Mouse (Mus musculus) spleen, embryonic (tissue): Measurements from ENCODE around the gene Cul4b.
"Not testable (repeated sequence)": the region's sequence is repeated elsewhere in the genome, so short reads cannot be mapped to it uniquely, and the experiment has no call there.

Experiments used
- CTCF ChIA-PET: fragments of 350-600 bp; sonication (Branson Sonifier 250); formaldehyde crosslinking; loops from one replicate; lab custom pipeline; 2022; lab: Charles Lee

Gene Cul4b

DNA sequence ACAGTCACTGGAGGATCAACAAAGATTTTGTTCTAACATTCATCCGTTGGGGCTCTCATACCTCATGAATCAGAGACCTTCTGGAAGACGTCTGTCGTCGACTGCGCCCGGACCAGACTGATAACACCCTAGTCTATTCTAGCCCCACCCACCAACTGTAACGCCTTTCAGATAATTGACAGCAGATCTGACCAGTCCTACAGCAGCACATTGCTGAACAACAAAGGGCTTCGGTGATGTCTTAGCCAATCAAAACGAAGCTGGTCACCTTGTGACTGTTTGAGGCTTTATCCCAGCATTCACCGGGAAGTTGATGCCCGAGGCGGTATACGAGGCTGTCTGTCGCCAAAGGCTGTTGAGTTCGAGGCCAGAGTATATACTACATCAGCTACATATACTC lies at the start of gene Cul4b:
Cul4b (minus strand) TSS at position 119 of the 400 bp plus-strand sequence.
- CTCF ChIA-PET, result no interaction called here

DNA sequence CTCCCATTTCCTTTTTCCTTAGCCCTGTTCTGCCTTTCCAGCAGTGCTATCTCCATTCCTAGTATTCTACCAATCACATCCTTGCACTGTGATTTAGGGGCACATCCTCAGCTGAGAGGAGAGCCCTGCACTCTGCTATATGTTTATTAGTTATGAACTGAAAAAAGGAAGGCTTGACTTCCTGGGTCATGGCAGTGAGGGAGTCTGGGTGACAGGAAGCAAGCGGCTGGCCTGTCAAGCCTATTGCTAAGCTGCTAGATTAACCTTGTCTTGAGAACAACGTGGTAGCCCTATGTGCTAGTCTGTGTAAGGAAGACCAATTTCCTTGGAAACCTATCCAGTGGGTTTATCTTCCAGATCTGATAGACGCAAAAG lies 25.0 kb upstream of the Cul4b start:
- CTCF ChIA-PET, result no interaction called here

DNA sequence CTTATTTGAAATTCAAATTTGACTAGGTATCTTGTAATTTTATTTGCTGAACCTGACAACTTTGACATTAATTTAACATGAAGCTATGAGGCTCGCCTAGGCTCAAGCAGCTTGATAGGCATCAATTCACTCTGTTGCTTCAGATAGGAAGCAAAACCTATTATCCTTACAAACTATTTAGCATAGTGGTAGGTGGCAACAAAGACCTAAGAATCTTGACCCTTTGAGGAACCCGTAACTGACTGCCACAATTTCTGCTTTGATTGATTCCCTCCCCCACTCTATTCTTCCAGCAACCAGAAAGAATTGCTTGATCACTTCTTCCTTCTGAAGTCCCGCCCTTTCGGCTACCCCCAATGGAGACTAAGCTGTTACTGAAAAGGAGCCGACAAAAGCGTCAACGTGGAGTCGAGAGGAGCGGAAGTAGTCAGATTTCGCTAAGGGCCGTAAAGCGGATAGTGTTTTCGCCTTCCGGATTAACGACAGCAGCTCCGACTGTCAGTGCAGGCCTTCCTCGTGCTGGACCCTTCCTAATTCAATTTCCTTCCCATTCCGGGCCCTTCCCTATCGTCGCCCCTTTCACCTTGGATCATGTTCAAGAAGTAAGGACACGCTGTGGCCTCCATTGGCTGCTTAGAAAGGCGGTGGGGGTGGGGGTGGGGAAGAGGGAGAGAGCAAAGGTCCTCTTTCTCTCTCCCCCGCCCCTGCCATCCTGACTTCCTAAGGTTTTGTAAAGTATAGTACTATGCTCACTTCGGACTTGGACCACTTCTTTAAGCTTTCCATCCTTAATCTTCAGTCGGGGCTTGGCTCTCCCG lies 24.4 kb upstream of the Cul4b start, which contains the start of gene Mcts1:
Mcts1 (plus strand) TSS at position 402 of the 818 bp plus-strand sequence.
- CTCF ChIA-PET, result interaction anchor here (0.6 kb wide), 1 partner anchor 8 kb away, joined by 8 read pairs; no protein-coding TSS in a partner anchor

DNA sequence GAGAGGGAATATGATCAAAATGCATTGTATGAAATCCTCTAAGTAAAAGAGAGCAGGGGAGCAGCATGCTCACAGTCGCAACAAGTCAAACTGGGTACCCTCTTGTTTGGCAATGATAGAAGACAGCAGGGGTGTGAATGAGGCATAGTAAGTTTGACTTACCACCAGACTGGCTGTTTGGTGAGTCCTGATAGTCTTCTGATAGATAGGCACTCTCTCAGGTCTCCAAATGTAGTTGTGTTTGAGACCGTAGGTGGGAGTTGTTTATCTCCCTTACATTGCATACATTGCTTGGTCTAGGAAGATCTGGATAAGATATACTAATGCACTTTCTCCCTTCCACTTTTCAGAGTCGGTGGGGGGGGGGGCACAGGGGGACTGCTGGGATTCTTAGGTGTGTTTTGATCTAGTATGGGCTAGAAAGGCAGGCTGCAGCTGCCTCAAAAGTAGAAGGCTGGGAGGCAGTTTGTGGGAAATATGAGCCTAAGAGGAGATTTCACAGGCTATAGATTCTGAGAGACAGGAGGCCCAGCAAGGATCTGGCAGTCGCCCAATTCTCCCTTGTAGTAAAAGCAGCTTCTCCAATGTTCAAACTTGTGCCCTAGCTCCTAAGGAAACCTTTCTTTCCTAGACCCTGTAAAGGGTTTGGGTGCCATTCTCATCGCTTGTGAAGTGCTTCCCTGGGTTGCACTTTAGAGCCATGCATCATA lies 17.3 kb upstream of the Cul4b start:
- CTCF ChIA-PET, result interaction anchor here (0.6 kb wide), 1 partner anchor 7 kb away, joined by 8 read pairs; the partner anchor contains the start of gene Mcts1

DNA sequence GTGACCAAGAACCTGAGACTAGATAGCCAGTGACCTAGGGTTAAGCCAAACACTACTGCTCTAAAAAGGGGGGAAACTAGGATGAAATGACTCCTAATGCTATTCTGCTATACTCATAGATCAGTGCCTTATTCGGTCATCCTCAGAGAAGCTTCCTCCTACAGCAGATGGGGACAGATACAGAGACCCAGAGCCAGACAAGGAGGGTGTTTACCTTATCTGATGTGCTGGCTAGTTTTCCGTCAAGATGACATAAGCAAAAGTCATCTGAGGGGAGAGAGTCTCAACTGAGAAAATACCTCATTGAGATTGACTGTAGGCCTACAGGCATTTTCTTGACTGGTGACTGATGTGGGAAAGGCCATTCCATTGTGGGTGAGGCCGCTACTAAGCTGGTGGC lies 15.8 kb upstream of the Cul4b start:
- CTCF ChIA-PET, result no interaction called here

DNA sequence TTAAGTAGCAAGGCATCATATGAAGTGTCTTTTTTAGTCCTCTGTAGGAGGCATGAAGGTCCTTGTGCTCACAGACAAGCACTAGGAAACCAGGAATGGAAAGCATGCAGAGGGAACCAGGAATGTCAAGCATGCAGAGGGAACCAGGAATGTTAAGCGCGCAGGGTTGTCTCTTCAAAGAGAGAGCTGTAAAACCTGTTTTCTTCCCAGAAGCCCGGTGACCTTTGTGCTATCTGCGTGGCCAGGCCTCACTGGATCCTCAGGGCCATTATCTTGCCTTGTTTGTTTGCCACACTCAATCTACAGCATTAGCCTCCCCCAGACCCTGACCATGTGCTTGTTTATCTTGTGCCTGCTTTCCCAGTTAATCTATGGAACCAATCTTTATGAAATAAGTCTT lies 13.8 kb upstream of the Cul4b start:
- CTCF ChIA-PET, result no interaction called here

DNA sequence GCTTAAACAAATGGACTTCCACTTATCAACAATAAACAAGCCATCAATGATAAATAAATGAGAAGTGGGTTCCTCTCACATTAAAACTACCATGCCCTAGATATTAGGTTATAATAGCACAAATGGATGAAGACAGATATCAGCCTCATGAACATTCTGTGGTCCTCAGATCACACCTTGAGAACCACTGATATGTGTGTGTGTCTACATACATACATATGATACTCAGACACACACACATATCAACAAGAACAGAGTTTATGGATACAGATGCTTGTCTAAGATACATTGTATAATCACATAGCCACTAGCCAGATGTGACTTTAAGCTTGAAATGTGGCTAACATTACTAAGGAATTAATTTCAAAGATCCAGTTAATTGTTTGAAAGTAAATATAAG lies 7.3 kb upstream of the Cul4b start:
- CTCF ChIA-PET, result no interaction called here

DNA sequence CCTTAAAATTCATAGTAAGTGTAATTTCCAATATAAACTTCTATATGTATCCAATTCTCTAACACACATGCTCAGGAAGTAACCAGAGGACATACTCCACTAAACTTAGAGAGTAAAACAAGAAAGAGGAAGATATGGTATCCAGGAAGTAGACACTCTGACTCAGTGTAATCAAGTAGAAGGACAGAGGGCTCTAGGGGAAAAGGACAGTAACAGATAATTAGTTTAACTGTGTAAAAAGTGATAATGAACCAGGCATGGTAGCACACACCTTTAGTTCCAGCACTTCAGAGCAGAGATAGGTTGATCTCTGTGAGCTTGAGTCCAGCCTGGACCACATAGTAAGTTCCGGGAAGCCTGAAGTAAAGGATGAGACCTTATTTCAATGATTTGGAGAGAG lies 5.1 kb upstream of the Cul4b start:
- CTCF ChIA-PET, result no interaction called here

DNA sequence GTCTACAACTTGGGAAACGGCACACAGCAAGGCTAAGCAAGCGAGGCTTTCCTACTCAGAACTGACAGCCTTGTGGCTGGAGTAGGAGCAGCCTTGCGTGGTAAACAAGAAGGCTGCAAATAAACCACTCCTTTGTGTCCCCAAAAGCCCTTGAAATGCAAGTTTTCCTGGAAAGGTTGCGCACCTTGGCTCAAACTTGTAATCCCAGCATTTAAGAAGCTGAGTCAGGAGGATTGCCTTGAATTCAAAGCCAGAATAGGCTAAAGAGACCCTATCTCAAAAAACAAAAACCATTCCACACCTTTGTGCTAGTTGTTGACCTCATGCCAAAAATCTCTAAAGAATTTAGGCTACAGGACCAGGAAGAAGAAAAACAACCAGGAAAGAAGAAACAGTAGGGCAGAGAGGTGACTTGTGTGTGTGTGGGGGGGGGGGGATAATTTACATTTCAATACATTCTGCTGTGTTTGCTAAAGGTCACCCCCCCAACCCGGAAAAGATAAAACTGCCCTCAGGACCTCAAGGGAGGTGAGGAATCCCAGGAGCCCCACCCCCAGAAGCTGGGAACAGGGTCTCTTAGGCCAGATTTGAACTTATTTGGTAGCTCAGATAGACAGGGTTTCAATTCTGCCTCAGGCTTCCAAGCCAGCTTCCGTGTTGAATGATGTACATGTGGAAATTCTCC lies 9.3 kb downstream of the Cul4b start:
- CTCF ChIA-PET, result no interaction called here

DNA sequence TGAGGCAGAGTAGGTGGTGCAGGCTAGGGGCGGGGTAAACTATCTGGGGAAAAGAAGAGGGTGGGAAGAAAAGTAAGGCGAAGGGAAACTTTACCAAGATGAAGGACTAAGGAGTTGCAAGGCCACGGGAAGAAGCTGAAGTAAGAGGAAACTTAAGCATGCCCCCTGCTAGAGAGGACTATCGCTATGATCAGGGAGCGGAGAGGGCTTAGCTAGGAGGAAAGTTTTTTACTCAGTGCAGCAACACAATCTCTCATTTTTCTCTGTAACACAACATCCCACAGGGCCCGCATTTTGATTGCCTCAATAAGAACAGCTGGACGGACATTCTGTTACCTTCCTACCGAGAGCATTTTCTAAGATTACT lies 10.8 kb downstream of the Cul4b start:
- CTCF ChIA-PET, result no interaction called here

DNA sequence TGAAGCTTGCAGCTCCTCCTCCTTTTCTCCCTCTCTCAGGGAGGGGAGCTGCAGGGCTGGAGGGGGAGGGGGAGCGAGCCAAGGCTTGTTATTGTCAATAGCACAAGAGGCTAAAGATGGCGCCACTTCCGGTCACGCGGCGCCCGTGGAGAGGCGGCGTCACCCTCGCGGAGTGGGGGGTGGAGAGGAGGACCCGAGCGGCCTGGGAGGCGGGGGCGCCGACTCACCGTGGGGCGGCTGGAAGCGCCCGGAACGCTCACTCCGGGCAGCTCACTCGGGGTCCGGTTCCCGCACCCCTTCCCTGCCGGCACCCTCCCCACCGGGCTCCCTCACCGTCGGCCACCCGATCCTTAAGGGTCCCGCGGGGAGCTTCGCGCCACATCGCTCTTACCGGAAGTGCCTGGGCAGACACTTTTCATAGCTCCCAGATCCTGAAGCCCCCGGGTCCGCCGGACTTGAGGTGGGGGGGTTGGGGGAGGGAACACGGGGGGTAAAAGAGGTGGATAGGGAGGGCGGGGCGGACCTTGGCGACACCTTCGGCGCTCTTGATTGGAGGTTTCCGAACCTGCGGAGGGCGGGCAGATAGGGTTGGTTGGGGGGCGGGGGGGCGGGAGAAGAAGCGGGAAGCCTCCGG lies 11.3 kb downstream of the Cul4b start:
- CTCF ChIA-PET, result no interaction called here

DNA sequence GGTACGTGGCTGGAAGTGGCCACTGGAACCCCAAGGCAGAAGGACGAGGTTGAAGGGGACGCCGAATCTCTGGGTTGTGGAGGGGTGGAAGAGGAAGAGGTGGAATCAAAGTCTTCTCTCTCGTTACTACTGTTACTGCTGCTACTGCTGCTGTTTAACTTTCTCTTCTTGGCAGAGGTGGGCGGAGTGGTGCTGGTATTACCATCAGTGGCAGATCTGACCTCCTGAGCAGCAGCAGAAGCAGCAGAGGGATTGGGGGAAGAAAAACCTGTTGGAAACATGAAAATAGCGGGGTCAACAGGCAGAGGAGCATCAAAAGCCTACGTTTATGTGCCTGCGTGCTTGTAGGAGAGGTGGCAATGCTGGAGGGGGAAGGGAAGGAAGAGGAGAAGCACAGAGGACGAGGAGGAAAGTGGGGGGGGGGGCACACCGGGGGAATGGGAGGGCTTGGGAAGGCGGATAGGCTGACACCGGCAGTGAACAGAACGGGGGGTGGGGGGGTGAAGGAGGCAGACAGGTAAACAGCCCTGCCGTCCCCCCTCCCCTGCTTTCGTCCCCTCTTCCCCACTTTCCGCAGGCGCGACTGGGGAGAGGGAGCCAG lies 12.0 kb downstream of the Cul4b start:
- CTCF ChIA-PET, result no interaction called here

DNA sequence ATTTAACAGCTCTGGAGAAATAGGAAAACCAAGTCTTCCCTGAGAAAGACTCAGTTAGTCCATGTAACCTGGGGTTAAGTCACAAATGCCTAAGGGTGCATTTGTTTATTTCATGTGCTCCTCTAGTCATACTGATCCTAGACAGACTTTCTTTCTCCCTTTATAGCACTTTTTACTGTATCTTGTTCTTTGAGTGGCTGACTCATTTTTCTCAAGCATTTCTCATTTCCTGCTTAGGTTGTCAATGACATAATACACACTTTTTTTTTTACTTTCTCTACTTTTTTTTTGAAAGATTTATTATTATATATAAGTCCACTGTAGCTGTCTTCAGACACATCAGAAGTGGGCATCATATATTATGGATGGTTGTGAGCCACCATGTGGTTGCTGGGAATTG lies 22.7 kb downstream of the Cul4b start:
- CTCF ChIA-PET, result interaction anchor here (0.6 kb wide), 1 partner anchor 44 kb away, joined by 3 read pairs; no protein-coding TSS in a partner anchor

DNA sequence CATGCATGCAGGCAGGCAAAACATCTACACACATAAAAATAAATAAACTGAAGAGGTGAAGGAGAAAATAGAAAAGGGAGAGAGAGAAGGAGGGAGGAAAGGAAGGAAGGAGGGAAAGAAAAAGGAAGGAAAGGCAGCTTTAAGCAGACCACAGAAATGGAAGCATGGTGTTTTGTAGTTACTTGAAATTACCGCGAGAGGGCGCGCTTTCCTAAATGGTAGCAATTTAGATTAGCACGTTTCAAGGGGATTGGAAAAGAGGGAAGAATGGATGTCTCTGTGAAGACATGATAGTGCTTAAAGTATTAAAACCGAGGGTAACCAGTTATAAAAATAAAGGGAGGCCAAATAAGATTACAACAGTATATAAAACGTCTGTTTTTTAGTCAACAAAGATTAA lies 61.4 kb downstream of the Cul4b start:
- CTCF ChIA-PET, result interaction anchor here (0.7 kb wide), 1 partner anchor 65 kb away, joined by 3 read pairs; no protein-coding TSS in a partner anchor

DNA sequence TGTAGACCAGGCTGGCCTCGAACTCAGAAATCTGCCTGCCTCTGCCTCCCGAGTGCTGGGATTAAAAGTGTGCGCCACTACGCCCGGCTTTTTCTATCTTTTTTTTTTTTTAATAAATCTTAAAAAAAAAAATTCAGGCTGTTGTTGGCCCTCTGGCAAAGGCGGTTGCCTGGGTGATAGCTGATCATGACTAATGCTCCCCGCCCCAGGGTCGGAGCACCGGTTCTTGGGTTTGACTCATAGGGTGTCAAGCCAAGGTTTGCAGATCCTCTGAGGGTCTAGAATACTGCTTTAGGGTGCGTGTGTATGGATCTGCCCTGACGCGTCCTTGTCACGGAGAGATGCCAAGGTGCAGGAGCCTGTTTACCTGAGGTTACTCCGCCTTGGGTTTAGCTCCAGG lies 71.2 kb downstream of the Cul4b start:
- CTCF ChIA-PET, result interaction anchor here (0.8 kb wide), 1 partner anchor 10 kb away, joined by 5 read pairs; no protein-coding TSS in a partner anchor

DNA sequence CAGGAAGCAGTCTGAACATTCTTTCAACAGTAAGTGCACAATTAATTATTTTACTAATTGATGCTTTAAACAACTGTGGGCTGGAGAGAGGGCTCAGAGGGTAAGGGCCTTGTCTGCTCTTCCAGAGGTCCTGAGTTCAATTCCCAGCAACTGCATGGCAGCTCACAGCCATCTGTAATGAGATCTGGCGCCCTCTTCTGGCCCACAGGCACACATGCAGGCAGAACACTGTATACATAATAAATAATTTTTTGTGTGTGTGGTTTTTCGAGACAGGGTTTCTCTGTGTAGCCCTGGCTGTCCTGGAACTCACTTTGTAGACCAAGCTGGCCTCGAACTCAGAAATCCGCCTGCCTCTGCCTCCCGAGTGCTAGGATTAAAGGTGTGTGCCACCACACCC lies 73.8 kb downstream of the Cul4b start:
- CTCF ChIA-PET, result not testable (repeated sequence)

DNA sequence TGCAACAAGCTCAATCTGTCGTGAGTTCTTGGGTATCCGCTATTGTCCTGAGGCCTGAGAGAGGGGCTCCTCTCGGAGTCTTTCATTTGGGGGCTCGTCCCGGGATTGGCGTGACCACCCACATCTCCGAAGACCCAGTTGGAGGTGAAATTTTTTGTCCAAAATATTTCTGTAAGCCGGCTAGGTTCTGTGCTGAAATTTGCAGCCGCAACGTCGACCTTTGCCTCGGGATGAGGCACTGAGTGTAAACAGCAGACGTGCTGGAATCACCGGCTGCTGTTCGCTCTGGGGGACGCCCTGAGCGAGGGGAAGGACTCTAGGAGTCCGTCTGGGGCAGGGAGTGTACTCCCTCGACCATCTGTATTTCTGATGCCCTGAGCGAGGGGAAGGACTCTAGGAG lies 90.5 kb downstream of the Cul4b start:
- CTCF ChIA-PET, result not testable (repeated sequence)
